Mouse (Mus musculus) left cerebral cortex, adult 8-10 months (tissue): ENCODE data around the gene Trim16. TPM values are rescaled to one million over a fixed set of nuclear protein-coding genes. Genes with fewer than 3 reads are reported as not detected.
A peak's percentile ranks its signal among the peaks of the same experiment; 100 is the strongest.

Source experiments
- DNase-seq, 2 experiments: peaks; one replicate each; pipeline ENCODE4 v3.0.0; 2022; ENCODE audit warnings: low spot score in 2 of 2
- total RNA-seq, 4 experiments: library from RNA; stranded (reverse); gene quantifications; 2 replicates each; pipeline ENCODE4 v1.2.4; 2022

Trim16 gene
- total RNA-seq, 4 experiments from 2014 or later = 1.4 to 1.7 (median 1.5) TPM

- no peak for DNase-seq
Observed at GRCm38 (mm10) chr11:62827911-62828310, 7.9 kb downstream of the Trim16 start.

- no peak for DNase-seq
Observed at GRCm38 (mm10) chr11:62830387-62830786, 10.4 kb downstream of the Trim16 start.

GRCm38 (mm10) chr11:62831906-62832305 is 11.9 kb downstream of the Trim16 start:
- DNase-seq = no peak

- no peak for DNase-seq
Observed at GRCm38 (mm10) chr11:62844562-62844961, 24.5 kb downstream of the Trim16 start.

- no peak for DNase-seq
Observed at GRCm38 (mm10) chr11:62845730-62846129, 25.7 kb downstream of the Trim16 start.

- DNase-seq = no peak
Observed at GRCm38 (mm10) chr11:62846961-62847654, 27.1 kb downstream of the Trim16 start, which contains the start of gene Fbxw10. TSS of gene Fbxw10 (plus strand) at chr11:62847069.

- no peak for DNase-seq
Observed at GRCm38 (mm10) chr11:62847655-62848191, 27.7 kb downstream of the Trim16 start.

GRCm38 (mm10) chr11:62848301-62848700 is 28.3 kb downstream of the Trim16 start:
- no peak for DNase-seq

- no peak for DNase-seq
Observed at GRCm38 (mm10) chr11:62851199-62851598, 31.2 kb downstream of the Trim16 start.

- DNase-seq = no peak
Observed at GRCm38 (mm10) chr11:62853334-62853733, 33.3 kb downstream of the Trim16 start.

- no peak for DNase-seq
Observed at GRCm38 (mm10) chr11:62865562-62865961, 45.5 kb downstream of the Trim16 start.

GRCm38 (mm10) chr11:62866685-62867084 is 46.7 kb downstream of the Trim16 start:
- DNase-seq = no peak

GRCm38 (mm10) chr11:62869201-62869600 is 49.2 kb downstream of the Trim16 start:
- DNase-seq = no peak

- no peak for DNase-seq
Observed at GRCm38 (mm10) chr11:62869715-62870371, 49.8 kb downstream of the Trim16 start.

- DNase-seq = no peak
Observed at GRCm38 (mm10) chr11:62873479-62873878, 53.4 kb downstream of the Trim16 start.

GRCm38 (mm10) chr11:62875696-62876095 is 55.7 kb downstream of the Trim16 start:
- DNase-seq = no peak

GRCm38 (mm10) chr11:62876445-62876844 is 56.4 kb downstream of the Trim16 start:
- no peak for DNase-seq

GRCm38 (mm10) chr11:62877391-62877790 is 57.4 kb downstream of the Trim16 start:
- no peak for DNase-seq

- DNase-seq = no peak
Observed at GRCm38 (mm10) chr11:62878728-62879127, 58.7 kb downstream of the Trim16 start.

GRCm38 (mm10) chr11:62879220-62880048 is 59.4 kb downstream of the Trim16 start, which contains the start of gene Tvp23b:
TSS of gene Tvp23b (plus strand) at chr11:62879455.
- peak; percentile 93 to 97 for DNase-seq

- no peak for DNase-seq
Observed at GRCm38 (mm10) chr11:62883407-62883806, 63.4 kb downstream of the Trim16 start.

GRCm38 (mm10) chr11:62885323-62885722 is 65.3 kb downstream of the Trim16 start:
- DNase-seq = no peak
